Mouse (Mus musculus) lung, adult 2 months (tissue): ENCODE measurements around the gene Gpr22.

Source experiments
- CTCF ChIP-seq: fragments of 200-500 bp; IDR thresholded peaks from 2 replicates; pipeline ENCODE4 v1.5.1; 2011; ENCODE audit warnings: mild to moderate bottlenecking, low read length, control low read depth; ENCODE audit not compliant: insufficient read depth
- POLR2A ChIP-seq: fragments of 200-500 bp; IDR thresholded peaks from 2 replicates; pipeline ENCODE4 v1.6.1; 2011; ENCODE audit warnings: low read depth, mild to moderate bottlenecking, control low read depth, low read length, borderline replicate concordance; ENCODE audit errors: extremely low read depth

GRCm38 (mm10) chr12:31730126-31730525, 16.4 kb upstream of the Gpr22 start:
- TF ChIP-seq CTCF (no peak), POLR2A (no peak)
